Mouse (Mus musculus): ENCODE data around the gene Cyp2j13.
"Not testable (repeated sequence)": the region's sequence is repeated elsewhere in the genome, so short reads cannot be mapped to it uniquely, and the experiment has no call there.

The Cyp2j13 gene

GRCm38 (mm10) chr4:96077261-96078125 is at the start of gene Cyp2j13:
TSS of gene Cyp2j13 (minus strand) at chr4:96077546.
- in situ Hi-C loops (cut with MboI, MseI): no loop called here

- in situ Hi-C loops (cut with MboI, MseI): no loop called here
Observed at GRCm38 (mm10) chr4:96096841-96097240, 19.5 kb upstream of the Cyp2j13 start.

DNA sequence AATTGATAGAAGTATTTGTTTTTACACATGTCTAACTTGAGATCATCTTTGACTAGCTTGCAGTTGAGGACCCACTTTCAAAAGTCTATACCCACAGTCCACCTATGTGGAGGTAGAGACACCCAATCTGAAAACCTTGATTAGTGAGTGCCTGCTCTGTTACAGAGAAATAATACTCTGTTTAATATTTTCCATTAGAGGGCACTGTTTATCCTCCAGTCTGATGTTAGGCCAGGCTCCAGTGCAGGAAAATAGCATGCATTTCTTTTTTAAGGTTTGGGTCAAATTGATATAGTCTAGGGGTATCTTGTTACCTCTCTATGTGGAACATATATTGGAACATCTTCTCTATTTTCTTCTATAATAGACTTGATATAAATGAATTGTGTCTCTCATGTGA is 14.5 kb upstream of the Cyp2j13 start:
- in situ Hi-C loops (cut with MboI, MseI): no loop called here

DNA sequence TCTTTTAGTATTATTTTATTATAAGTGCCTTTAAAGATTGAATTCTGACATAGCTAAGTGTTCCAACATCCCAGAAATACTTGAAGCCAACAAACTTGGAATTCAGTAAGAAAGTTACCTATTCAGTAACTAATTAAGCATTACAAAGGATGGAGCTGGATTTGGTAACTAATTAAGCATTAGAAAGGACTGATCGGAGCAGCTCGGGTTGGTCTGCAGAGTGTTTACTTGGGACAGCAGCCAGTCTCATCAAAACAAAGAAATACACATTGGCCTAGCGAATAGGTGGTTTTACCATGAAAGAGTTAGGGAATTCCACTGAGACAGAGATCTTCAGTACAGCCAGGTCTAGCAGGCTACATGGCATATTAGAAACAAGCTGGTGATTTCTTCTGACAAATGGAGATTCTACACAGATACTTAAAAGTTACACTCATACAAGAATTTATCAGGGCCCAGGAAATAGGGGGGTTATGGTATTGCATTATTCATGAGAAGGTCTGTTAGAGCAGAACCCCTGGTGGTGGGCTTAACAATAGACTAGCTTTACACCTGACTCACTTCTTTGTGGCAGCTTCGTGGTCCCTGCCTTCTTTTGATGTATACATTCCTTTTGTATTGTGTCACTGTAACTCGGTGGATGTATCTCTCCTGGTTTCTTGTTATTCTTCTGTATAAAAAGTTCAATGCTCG is 12.2 kb upstream of the Cyp2j13 start:
- in situ Hi-C loops (cut with MboI, MseI): not testable (repeated sequence)

DNA sequence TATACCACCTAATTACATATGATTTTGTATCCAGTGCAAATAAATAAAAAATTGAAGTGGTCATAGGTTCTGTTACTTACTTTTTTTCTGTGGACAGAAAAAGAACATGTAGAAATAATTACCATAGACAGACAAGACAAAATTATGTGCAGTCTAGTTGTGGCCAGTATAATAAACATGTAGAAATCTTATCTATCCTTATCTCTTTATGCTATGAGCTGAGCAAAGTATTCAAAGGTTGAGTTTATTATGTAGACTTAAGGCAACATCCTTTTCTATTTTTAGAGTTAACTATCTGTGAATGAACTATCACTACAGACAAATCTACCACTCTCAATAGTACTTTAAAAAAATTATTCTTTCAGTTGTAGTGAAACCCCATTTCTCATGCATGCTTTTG is 962 bp upstream of the Cyp2j13 start:
- in situ Hi-C loops (cut with MboI, MseI): no loop called here

- in situ Hi-C loops (cut with MboI, MseI): no loop called here
Observed at GRCm38 (mm10) chr4:96062045-96062444, 15.3 kb downstream of the Cyp2j13 start.

DNA sequence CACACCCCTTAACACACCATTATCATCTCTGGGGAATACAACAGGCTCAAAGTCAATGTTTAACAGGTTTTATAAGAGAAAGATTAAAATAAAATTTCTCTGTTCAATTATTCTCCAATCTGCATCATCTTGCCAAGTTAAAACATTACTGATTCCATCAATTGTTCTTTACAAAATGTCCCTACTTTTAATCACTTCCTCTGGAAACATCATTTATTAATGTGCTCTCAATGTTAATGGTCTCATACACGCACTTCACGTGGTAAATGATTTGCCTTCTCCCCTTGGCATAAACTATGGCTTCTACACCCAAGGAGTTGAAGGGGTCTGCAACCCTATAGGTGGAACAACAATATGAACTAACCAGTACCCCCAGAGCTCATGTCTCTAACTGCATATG is 17.2 kb downstream of the Cyp2j13 start:
- in situ Hi-C loops (cut with MboI, MseI): no loop called here

DNA sequence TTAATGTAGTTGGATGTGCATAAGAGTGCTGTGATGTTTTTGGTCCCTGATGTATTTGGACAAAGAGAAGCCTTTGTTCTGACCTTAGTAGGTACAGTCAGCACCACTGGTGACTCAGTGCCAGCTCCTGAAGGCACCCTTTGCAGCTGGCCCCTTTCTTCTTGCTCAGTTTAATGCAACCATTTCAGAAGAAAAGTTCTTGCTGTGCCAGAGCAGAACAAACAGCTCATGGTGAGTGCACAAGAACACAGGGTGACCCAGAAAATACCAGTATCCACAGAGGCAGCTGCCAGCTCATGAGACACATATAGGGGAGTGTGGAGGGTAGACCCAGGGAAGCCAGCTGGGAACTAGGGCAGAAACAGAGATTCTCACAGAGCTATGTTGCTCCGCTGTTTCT is 48.9 kb downstream of the Cyp2j13 start:
- in situ Hi-C loops (cut with MboI, MseI): no loop called here

DNA sequence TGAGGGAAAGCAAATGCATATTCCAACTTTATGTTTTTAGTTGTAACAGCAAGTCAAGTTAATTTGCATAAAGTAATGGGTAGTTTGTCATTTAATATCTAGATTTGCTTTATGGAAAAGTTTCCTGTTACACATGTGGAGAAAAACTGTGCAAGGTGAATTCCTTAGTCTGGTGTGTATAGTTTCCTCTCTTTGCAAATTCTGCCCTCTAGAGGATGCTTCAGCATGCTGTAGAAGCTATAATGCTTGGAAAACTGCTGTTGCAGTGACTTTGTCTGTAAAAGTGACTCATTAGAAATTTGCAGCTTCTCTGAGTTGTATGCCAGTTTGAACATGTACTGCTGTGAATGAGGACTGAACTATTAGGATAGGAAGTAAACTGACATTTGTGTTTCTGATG is 54.5 kb downstream of the Cyp2j13 start:
- in situ Hi-C loops (cut with MboI, MseI): no loop called here

GRCm38 (mm10) chr4:96016875-96017274 is 60.5 kb downstream of the Cyp2j13 start:
- in situ Hi-C loops (cut with MboI, MseI): no loop called here

- in situ Hi-C loops (cut with MboI, MseI): not testable (repeated sequence)
Observed at GRCm38 (mm10) chr4:95982221-95982620, 95.1 kb downstream of the Cyp2j13 start.

Measured in T-helper 2 cell (primary cell).